Mouse (Mus musculus): ENCODE results near the gene Ackr3. TPM values are rescaled to one million over a fixed set of nuclear protein-coding genes. Genes with fewer than 3 reads are reported as not detected.

The Ackr3 gene
- polyA plus RNA-seq, 1 experiment from 2014 or later: 24.4 TPM

DNA sequence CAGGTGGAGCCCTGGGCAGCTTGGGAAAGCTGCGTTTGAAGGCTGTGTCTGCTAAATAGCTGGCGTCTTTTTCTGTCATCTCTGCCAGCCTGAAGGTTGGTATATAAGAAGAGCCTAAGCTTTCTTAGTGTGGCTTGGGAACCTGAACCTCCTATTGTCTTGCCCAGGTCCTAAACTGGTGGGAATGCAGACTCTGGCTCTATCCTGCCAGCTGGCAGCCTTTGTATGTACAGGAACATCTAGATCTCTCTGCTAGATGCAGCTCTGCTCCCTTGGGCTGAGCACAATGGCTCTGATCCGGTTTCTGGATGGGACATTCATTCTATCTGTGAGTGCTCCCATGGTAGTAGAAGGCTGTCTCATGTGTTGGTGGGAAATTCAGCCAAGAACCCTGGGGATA lies 2.9 kb downstream of the Ackr3 start:
- peaks cover 46% of the 10 kb centered on the region for H3K4me1 ChIP-seq
- H3K27me3 ChIP-seq: peaks cover 63% of the 10 kb centered on the region; the same call in 1 of the 2 replicates
- H3K9me3 ChIP-seq: no peaks in the 10 kb centered on the region
- H3K9ac ChIP-seq: no peak overlapping the region
- peak overlapping the region; percentile 45 for H3K4me3 ChIP-seq
- H3K27ac ChIP-seq: no peak overlapping the region
- no peak for ATAC-seq (ENCODE audit: borderline replicate concordance, extremely low read depth, low FRiP score, low TSS enrichment)
- no peaks in the 10 kb centered on the region for H3K36me3 ChIP-seq
- 44% methylated on average over 3 of the region's 3 CpGs for WGBS
- peak overlapping the region; percentile 57 for H3K4me2 ChIP-seq

DNA sequence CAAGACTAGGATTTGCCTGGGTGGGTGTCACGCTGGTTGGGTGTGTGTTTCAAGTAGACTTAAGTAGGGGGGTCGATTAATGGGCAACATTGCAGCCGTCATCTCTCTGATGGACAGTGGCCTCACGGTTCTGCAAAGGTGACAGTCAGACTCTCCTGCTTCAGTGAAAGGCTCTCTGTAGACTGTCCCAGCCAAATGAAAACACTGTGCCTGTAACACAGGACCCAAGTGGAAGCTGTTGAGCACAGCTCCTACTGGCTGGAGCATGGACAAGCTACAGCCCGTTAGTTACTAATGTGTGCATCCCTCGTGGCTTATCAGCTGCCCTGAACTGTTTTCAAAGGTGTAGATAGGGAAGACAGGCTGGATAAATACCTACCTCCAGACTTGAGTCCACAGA lies 3.5 kb downstream of the Ackr3 start:
- Histone ChIP-seq H3K4me3 (0 out of 2 replicates have a peak overlapping the region, but pooled peaks have one; percentile 8), H3K9ac (no peak overlapping the region), H3K4me2 (peak overlapping the region; percentile 57), H3K27ac (no peak overlapping the region), H3K36me3 (no peaks in the 10 kb centered on the region), H3K9me3 (no peaks in the 10 kb centered on the region), H3K27me3 (peaks cover 64% of the 10 kb centered on the region; the same call in 1 of the 2 replicates), H3K4me1 (peaks cover 42% of the 10 kb centered on the region)
- ATAC-seq (ENCODE audit: borderline replicate concordance, extremely low read depth, low FRiP score, low TSS enrichment): no peak
- WGBS: 47% methylated on average over 6 of the region's 6 CpGs

DNA sequence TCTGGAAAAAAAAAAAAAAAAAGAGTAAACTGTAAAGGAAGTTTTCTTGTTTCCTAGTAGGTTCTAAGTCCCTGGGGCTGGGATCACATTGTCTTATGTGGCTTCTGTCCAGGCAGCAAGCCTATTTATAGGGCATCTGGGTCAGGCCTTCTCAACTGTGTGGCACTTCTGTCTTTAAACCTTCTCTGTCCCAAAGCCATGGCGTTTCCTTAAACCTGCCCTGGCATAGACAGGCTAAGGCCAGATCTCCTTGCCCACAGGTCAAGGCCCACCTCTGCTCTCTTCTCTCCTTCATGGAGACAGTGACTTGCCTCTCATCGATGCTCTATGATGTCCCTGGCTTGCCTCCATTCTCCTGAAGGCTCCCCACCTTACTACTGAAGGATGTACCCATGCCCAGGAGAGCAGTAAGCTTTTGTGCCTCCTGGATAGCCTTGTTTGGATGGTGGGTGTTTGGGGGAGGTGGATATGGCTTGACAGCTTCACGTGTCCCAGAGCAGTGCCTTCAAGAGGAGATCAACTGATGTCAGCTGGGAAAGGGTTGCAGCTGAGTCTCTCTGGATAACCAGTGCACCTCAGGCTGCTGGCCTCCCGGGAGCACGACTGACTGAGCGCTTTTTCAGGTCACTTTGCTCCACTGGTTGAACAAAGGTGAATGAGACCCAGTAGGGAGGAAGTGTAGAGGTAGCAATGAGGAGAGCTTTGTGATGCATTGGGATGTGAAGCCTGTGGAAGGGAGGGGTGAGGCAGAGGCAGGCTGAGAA lies 4.1 kb downstream of the Ackr3 start:
- peaks cover 36% of the 10 kb centered on the region for H3K4me1 ChIP-seq
- no peak overlapping the region for H3K4me3 ChIP-seq
- WGBS: 64% methylated on average over 6 of the region's 6 CpGs
- peaks cover 62% of the 10 kb centered on the region; the same call in 1 of the 2 replicates for H3K27me3 ChIP-seq
- H3K4me2 ChIP-seq: peak overlapping the region; percentile 23; the same call in 1 of the 2 replicates
- no peak for ATAC-seq (ENCODE audit: borderline replicate concordance, extremely low read depth, low FRiP score, low TSS enrichment)
- no peak overlapping the region for H3K27ac ChIP-seq
- H3K9me3 ChIP-seq: no peaks in the 10 kb centered on the region
- H3K9ac ChIP-seq: 0 out of 2 replicates have a peak overlapping the region, but pooled peaks have one; percentile 5
- H3K36me3 ChIP-seq: no peaks in the 10 kb centered on the region

DNA sequence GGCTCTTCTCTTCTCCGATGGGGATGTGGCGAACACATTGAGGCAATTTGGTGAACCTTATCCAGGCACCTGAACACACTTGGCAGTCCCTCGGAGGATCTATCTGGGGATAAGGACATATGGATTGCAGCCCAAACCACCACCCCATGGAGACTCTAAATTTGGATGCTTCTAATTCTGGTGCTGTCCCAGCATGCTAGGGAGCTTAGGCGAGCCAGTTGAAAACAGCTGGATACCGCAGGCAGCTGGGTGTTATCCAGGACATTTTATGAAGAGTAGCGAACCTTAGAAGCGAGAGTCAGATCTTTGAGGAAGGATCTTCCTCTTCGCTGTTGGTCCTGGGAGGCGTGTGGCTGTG lies 4.7 kb downstream of the Ackr3 start:
- no peak for ATAC-seq (ENCODE audit: borderline replicate concordance, extremely low read depth, low FRiP score, low TSS enrichment)
- Histone ChIP-seq H3K9me3 (no peaks in the 10 kb centered on the region), H3K27me3 (peaks cover 56% of the 10 kb centered on the region; the same call in 1 of the 2 replicates), H3K36me3 (no peaks in the 10 kb centered on the region), H3K27ac (no peak overlapping the region), H3K4me1 (peaks cover 30% of the 10 kb centered on the region), H3K4me3 (no peak overlapping the region), H3K4me2 (peak overlapping the region; percentile 23; the same call in 1 of the 2 replicates), H3K9ac (no peak overlapping the region)
- WGBS: 63% methylated on average over 9 of the region's 9 CpGs

DNA sequence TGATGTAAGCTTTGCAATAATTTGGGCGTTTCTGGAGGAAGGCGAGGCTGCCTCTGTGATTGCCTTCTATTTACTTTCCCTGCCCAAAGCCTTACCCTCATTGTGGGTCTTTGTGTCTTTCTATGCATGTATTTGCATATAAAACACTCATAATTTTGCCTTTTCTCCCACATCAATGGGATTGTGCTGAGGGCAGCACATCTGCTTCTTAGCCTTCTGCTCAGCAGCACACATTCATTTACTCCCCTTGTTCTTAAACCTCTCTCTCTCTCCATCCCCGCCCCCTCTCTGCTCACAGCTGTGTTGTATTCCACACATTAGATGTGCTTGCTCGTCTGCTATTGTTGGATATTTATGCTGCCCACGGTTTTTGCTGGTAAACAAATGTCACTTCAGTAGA lies 5.3 kb downstream of the Ackr3 start:
- Histone ChIP-seq H3K9me3 (no peaks in the 10 kb centered on the region), H3K27ac (no peak overlapping the region), H3K9ac (no peak overlapping the region), H3K4me1 (peaks cover 25% of the 10 kb centered on the region), H3K4me3 (no peak overlapping the region), H3K27me3 (peaks cover 51% of the 10 kb centered on the region; the same call in 1 of the 2 replicates), H3K4me2 (no peak overlapping the region), H3K36me3 (no peaks in the 10 kb centered on the region)
- WGBS: 68% methylated on average over 5 of the region's 5 CpGs
- ATAC-seq (ENCODE audit: borderline replicate concordance, extremely low read depth, low FRiP score, low TSS enrichment): no peak

DNA sequence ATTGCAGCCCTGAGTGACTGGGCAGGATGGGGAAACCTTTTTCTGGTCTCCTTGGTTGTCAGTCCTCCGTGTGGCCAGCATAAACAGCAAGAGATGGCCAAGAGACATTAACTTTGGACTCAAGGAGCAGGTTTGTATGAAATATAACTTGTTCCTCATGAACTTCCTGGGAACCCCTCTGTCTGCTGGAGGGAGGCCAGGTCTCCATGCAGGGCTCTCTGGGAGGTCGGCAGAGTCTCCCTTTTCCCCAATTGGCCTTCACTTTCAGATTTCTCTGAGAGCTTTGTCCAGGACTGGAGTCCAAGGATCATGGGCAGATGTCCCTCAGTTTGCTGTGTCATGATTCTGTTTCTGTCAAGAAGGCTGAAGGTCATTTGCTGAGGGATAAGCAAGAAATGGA lies 6.0 kb downstream of the Ackr3 start:
- peaks cover 47% of the 10 kb centered on the region; the same call in 1 of the 2 replicates for H3K27me3 ChIP-seq
- no peak overlapping the region for H3K27ac ChIP-seq
- H3K9ac ChIP-seq: no peak overlapping the region
- H3K4me3 ChIP-seq: no peak overlapping the region
- H3K9me3 ChIP-seq: no peaks in the 10 kb centered on the region
- no peak for ATAC-seq (ENCODE audit: borderline replicate concordance, extremely low read depth, low FRiP score, low TSS enrichment)
- H3K36me3 ChIP-seq: no peaks in the 10 kb centered on the region
- 37% methylated on average over 2 of the region's 2 CpGs for WGBS
- peaks cover 21% of the 10 kb centered on the region; the same call in 1 of the 2 replicates for H3K4me1 ChIP-seq
- no peak overlapping the region for H3K4me2 ChIP-seq

DNA sequence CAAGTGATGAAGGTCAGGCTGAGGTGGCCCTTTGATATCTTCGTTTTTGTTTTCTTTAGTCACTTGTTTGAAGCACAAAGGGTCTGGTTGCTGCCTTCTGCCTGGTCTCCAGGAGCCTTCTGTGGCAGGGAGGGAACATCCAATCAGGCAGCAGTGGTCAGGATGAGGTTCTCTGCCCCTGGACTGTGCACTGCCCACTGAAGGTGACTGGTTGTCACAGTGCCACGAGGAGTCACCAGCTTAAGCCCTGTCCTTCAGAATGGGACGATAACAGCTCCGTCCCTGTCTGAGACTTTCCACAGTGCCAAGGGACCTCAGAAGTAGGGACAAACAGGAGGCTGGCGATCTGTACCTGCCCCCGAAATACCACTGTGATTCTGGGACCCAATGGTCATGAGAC lies 6.6 kb downstream of the Ackr3 start:
- Histone ChIP-seq H3K9me3 (no peaks in the 10 kb centered on the region), H3K9ac (no peak overlapping the region), H3K27ac (no peak overlapping the region), H3K27me3 (peaks cover 42% of the 10 kb centered on the region; the same call in 1 of the 2 replicates), H3K4me1 (peaks cover 18% of the 10 kb centered on the region; the same call in 1 of the 2 replicates), H3K36me3 (no peaks in the 10 kb centered on the region), H3K4me2 (no peak overlapping the region), H3K4me3 (no peak overlapping the region)
- 75% methylated on average over 6 of the region's 6 CpGs for whole genome bisulfite sequencing
- no peak for ATAC-seq (ENCODE audit: borderline replicate concordance, extremely low read depth, low FRiP score, low TSS enrichment)

DNA sequence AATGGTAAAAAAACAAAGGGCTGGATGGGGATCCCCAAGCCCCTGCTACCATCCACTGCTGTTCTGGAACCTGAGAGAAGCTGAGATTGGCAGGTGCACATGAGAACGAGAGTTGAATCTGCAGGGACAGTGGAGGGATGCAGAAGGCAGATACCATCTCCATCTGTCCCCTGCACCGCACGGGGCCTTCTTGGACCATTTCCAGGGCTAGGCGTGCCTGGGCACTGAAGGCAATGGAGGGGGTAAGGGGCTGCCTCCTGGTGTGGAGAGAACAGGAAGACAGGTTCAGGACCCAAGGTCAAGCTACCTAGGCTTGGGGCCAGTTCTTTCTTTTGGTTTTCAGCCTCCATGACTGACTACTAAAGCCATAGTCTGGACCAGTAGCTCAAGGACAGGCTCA lies 7.0 kb downstream of the Ackr3 start:
- 71% methylated on average over 4 of the region's 4 CpGs for WGBS
- Histone ChIP-seq H3K27me3 (peaks cover 39% of the 10 kb centered on the region; the same call in 1 of the 2 replicates), H3K4me3 (no peak overlapping the region), H3K9me3 (no peaks in the 10 kb centered on the region), H3K27ac (no peak overlapping the region), H3K4me1 (peaks cover 16% of the 10 kb centered on the region; the same call in 1 of the 2 replicates), H3K36me3 (no peaks in the 10 kb centered on the region), H3K4me2 (no peak overlapping the region), H3K9ac (no peak overlapping the region)
- no peak for ATAC-seq (ENCODE audit: borderline replicate concordance, extremely low read depth, low FRiP score, low TSS enrichment)

DNA sequence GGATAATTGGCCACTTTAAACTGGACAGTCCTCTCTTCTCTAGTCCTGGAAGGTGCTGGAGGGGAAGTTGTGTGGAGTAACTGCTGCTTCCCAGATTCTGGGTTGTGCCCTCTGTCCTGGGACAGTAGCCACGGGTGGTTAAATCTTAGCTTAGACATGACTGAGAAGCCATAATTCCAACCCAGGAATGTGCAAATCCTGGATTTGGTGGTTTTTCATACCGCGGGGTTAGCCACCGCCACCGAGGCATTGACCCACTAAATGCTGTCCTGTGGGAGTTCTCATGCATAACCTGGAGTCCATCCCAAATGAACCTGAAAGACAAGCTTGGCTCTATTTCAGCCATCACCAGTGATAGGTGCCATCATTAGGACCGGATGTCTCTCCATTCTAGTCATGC lies 8.6 kb downstream of the Ackr3 start:
- Histone ChIP-seq H3K27me3 (peaks cover 28% of the 10 kb centered on the region; the same call in 1 of the 2 replicates), H3K4me2 (no peak overlapping the region), H3K27ac (no peak overlapping the region), H3K4me3 (no peak overlapping the region), H3K9ac (no peak overlapping the region), H3K9me3 (no peaks in the 10 kb centered on the region), H3K36me3 (no peaks in the 10 kb centered on the region), H3K4me1 (peaks cover 16% of the 10 kb centered on the region; the same call in 1 of the 2 replicates)
- no peak for ATAC-seq (ENCODE audit: borderline replicate concordance, extremely low read depth, low FRiP score, low TSS enrichment)
- 90% methylated on average over 6 of the region's 6 CpGs for WGBS

DNA sequence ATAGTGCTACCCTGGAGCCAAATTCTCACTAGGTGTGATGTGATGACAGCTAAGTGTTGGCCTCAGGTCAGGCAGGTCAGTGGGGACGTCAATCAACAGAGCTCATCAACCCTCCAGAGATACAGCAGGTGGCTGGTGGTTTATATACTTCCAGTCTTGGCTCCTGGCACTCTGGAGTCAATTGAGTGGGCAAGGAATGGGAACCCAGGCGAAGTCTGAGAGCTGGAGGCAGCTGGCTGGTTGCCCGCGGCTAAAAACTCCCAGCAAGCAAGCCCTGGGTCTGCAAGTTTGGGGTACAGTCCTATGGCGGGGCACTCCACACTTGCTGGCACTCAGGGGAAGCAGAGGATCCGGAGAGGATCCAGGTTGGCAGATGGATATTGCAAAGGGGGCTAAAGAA lies 9.1 kb downstream of the Ackr3 start:
- no peak for ATAC-seq (ENCODE audit: borderline replicate concordance, extremely low read depth, low FRiP score, low TSS enrichment)
- WGBS: 78% methylated on average over 6 of the region's 6 CpGs
- H3K4me1 ChIP-seq: peaks cover 14% of the 10 kb centered on the region; the same call in 1 of the 2 replicates
- no peak overlapping the region for H3K27ac ChIP-seq
- H3K4me2 ChIP-seq: no peak overlapping the region
- no peak overlapping the region for H3K4me3 ChIP-seq
- no peak overlapping the region for H3K9ac ChIP-seq
- no peaks in the 10 kb centered on the region for H3K9me3 ChIP-seq
- peaks cover 25% of the 10 kb centered on the region; the same call in 1 of the 2 replicates for H3K27me3 ChIP-seq
- H3K36me3 ChIP-seq: no peaks in the 10 kb centered on the region

DNA sequence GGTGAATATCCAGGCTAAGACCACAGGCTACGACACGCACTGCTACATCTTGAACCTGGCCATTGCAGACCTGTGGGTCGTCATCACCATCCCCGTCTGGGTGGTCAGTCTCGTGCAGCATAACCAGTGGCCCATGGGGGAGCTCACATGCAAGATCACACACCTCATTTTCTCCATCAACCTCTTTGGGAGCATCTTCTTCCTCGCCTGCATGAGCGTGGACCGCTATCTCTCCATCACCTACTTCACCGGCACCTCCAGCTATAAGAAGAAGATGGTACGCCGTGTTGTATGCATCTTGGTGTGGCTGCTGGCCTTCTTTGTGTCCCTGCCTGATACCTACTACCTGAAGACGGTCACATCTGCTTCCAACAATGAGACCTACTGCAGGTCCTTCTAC lies 10.2 kb downstream of the Ackr3 start:
- H3K9me3 ChIP-seq: no peaks in the 10 kb centered on the region
- H3K4me1 ChIP-seq: peaks cover 7% of the 10 kb centered on the region; the same call in 1 of the 2 replicates
- H3K4me2 ChIP-seq: no peak overlapping the region
- 91% methylated on average over 12 of the region's 12 CpGs for WGBS
- ATAC-seq (ENCODE audit: borderline replicate concordance, extremely low read depth, low FRiP score, low TSS enrichment): no peak
- H3K27me3 ChIP-seq: peaks cover 18% of the 10 kb centered on the region; the same call in 1 of the 2 replicates
- H3K4me3 ChIP-seq: no peak overlapping the region
- H3K36me3 ChIP-seq: no peaks in the 10 kb centered on the region
- H3K27ac ChIP-seq: no peak overlapping the region
- H3K9ac ChIP-seq: no peak overlapping the region

DNA sequence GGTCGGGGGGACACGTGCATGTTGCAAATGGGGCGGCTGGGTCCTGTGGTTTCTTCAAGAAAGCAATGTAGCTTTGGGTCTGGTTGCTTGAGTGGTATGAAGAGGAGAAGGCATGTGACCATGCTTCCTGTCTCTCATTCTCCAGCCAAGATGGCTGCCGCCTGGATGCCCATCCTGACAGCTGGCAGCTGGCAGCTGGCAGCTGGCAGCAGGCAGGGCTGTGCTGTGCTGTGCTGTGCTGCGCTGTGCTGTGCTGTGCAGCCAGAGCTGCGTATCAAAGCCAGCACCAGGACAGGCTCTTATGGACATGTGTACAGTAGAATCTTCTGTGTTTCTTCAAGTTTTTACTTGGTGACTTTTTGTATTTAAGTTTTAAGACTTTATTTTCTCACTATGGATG lies 11.1 kb downstream of the Ackr3 start:
- whole genome bisulfite sequencing: 80% methylated on average over 6 of the region's 6 CpGs
- no peak overlapping the region for H3K4me2 ChIP-seq
- peaks cover 18% of the 10 kb centered on the region; the same call in 1 of the 2 replicates for H3K27me3 ChIP-seq
- H3K27ac ChIP-seq: no peak overlapping the region
- no peak overlapping the region for H3K9ac ChIP-seq
- no peaks in the 10 kb centered on the region for H3K36me3 ChIP-seq
- no peaks in the 10 kb centered on the region for H3K4me1 ChIP-seq
- H3K9me3 ChIP-seq: no peaks in the 10 kb centered on the region
- H3K4me3 ChIP-seq: no peak overlapping the region
- no peak for ATAC-seq (ENCODE audit: borderline replicate concordance, extremely low read depth, low FRiP score, low TSS enrichment)
